Mouse (Mus musculus) kidney, embryonic 16.5 days (tissue): Measurements from ENCODE around the gene Tmem14a. TPM values are rescaled to one million over a fixed set of nuclear protein-coding genes. Genes with fewer than 3 reads are reported as not detected.
A peak's percentile ranks its signal among the peaks of the same experiment; 100 is the strongest.

ENCODE experiments used
- ATAC-seq: fragments of 200-750 bp; cut with Nextera tagmentation; 2 replicates; pipeline ENCODE4 v1.8.0; 2017; ENCODE audit warnings: moderate TSS enrichment; ENCODE audit not compliant: low FRiP score, low TSS enrichment
- H3K27ac ChIP-seq: fragments of 300-500 bp; sonication (generic); 2 replicates; pipeline ENCODE4 v1.5.1; 2014; ENCODE audit warnings: low read length
- H3K27me3 ChIP-seq: fragments of 300-500 bp; sonication (generic); 2 replicates; pipeline ENCODE4 v1.6.1; 2014; ENCODE audit warnings: low read length, control low read depth, mixed read lengths; ENCODE audit not compliant: insufficient read depth
- H3K36me3 ChIP-seq: fragments of 300-500 bp; sonication (generic); 2 replicates; pipeline ENCODE4 v1.6.1; 2014; ENCODE audit warnings: low read length, control low read depth, mixed read lengths; ENCODE audit not compliant: insufficient read depth
- H3K4me1 ChIP-seq: fragments of 300-500 bp; sonication (generic); 2 replicates; pipeline ENCODE4 v1.6.1; 2014; ENCODE audit warnings: low read length, control low read depth, mixed read lengths; ENCODE audit not compliant: insufficient read depth
- H3K4me2 ChIP-seq: fragments of 300-500 bp; sonication (generic); replicated peaks from 2 replicates; pipeline ENCODE4 v1.6.1; 2014; ENCODE audit warnings: low read depth, low read length
- H3K4me3 ChIP-seq: fragments of 300-500 bp; sonication (generic); 2 replicates; pipeline ENCODE4 v1.5.1; 2014; ENCODE audit warnings: mild to moderate bottlenecking, low read length
- H3K9ac ChIP-seq: fragments of 300-500 bp; sonication (generic); replicated peaks from 2 replicates; pipeline ENCODE4 v1.6.1; 2014; ENCODE audit warnings: low read length
- H3K9me3 ChIP-seq: fragments of 300-500 bp; sonication (generic); 2 replicates; pipeline ENCODE4 v1.6.1; 2016; ENCODE audit warnings: low read length, control low read depth
- WGBS: fragments of 180-500 bp; shearing (Covaris S2); extraction: QIAGEN DNeasy Blood & Tissue Kit; methylation state at CpG from one replicate; pipeline ENCODE4 v1.1.7; 2014; 5-methylcytosine and 5-hydroxymethylcytosine counted together
- polyA plus RNA-seq: library from polyadenylated mRNA; unstranded; fragments of >200 nt; fragmentation: Nextera tagmentation; extraction: Ambion mirVana; gene quantifications from 2 replicates; pipeline ENCODE4 v1.2.1, GENCODE M21; 2015

The Tmem14a gene
- polyA plus RNA-seq, 1 experiment from 2014 or later = 11.8 TPM

GRCm38 (mm10) chr1:21232516-21232915 is 14.1 kb downstream of the Tmem14a start:
- Histone ChIP-seq H3K27me3 (no peaks in the 10 kb centered on the region), H3K4me3 (no peak overlapping the region), H3K9me3 (no peaks in the 10 kb centered on the region), H3K9ac (no peak overlapping the region), H3K4me2 (no peak overlapping the region), H3K27ac (no peak overlapping the region), H3K4me1 (0 out of 2 replicates have a peak, but pooled peaks cover 5% of the 10 kb centered on the region), H3K36me3 (no peaks in the 10 kb centered on the region)
- 70% methylated on average over 1 of the region's 1 CpGs for WGBS
- ATAC-seq = no peak

GRCm38 (mm10) chr1:21235359-21235758 is 17.0 kb downstream of the Tmem14a start:
- no peak for ATAC-seq
- WGBS = 88% methylated on average over 6 of the region's 6 CpGs

DNA sequence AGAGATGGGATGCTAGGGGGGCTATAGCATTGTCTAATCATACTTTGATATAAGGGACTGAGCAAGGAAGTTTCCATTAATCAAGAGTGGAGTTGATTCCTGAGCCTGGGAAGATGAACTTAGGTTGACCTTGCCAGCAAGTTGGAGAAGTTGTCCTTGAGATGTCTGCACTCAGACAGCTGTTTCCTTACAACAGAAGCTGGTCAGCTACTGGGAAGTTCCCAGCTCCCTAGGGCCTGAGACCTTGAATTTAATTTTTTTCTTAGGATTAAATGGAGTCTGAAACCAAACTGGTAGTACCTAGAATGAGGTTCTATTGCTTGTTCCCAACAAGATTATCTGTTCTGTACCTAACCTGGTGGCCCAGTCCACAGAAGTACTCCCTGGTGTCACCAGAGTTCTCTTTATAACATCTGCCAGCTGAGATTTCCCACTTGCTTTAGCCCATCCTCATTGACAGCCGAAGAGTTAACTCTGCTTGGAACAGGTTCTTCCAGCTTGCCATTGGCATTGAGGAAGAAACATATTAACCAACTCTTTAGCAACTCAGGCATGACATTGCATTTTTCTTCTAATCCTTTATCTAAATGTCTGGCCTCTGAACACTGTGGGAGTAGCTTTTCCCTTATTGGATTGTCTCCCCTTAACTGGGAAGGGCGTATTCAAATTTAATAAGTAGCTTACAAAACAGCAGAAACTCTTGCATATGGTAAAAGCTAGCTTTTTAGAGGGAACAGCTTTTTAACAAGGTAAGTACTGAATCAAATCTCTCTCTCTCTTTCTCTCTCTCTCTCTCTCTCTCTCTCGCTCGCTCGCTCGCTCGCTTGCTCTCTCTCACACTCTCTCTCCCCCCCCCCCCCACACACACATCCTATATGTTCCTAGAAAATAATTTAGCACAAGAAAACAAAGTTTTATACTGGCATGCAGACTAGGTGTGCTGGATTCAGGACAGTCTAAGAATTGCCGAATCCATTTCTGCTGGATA is 21.8 kb downstream of the Tmem14a start, which contains the start of gene Gsta3:
Gene Gsta3 (plus strand): TSS at position 679 of the 988 bp plus-strand sequence.
- H3K4me3 ChIP-seq = no peak within 1 kb of the TSS
- H3K27ac ChIP-seq = peak within 1 kb of the TSS; percentile 55
- WGBS = 57% methylated on average over 6 of the region's 8 CpGs
- no peak within 1 kb of the TSS for H3K9ac ChIP-seq
- H3K9me3 ChIP-seq = no peaks in the 10 kb centered on the region
- peak within 1 kb of the TSS; percentile 33 for H3K4me2 ChIP-seq
- no peaks in the 10 kb centered on the region for H3K36me3 ChIP-seq
- H3K27me3 ChIP-seq = no peaks in the 10 kb centered on the region
- peak; percentile 89 for ATAC-seq
- peaks cover 7% of the 10 kb centered on the region for H3K4me1 ChIP-seq

More at GRCm38 (mm10) chr1:21235359-21235758, 17.0 kb downstream of the Tmem14a start:
- no peaks in the 10 kb centered on the region for H3K27me3 ChIP-seq
- H3K9ac ChIP-seq = no peak overlapping the region
- H3K27ac ChIP-seq = no peak overlapping the region
- H3K9me3 ChIP-seq = no peaks in the 10 kb centered on the region
- peaks cover 12% of the 10 kb centered on the region for H3K4me1 ChIP-seq
- no peak overlapping the region for H3K4me3 ChIP-seq
- H3K4me2 ChIP-seq = no peak overlapping the region
- H3K36me3 ChIP-seq = no peaks in the 10 kb centered on the region

DNA sequence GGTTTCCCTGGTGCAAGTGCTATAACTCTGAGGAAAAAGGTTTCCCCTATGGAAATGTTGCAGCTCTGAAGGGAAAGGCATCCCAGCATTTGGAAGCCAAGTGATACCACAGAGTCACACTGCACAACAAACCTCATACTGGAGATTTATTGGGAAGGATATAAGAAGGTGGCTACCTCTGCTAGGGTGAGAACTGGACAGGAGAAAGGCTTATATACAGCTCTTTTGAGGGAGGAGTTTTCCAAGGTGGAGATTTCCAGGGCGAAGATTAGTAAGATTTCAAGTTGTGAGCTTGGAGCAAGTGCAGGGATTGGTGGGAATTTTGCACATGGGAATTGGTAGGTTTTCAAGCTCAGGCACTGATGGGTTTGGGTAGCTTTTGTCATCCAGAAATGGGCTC is 22.7 kb downstream of the Tmem14a start:
- peaks cover 7% of the 10 kb centered on the region for H3K4me1 ChIP-seq
- ATAC-seq = no peak
- no peak overlapping the region for H3K9ac ChIP-seq
- peak overlapping the region; percentile 5; the same call in 1 of the 2 replicates for H3K4me2 ChIP-seq
- no peaks in the 10 kb centered on the region for H3K9me3 ChIP-seq
- WGBS = 78% methylated on average over 1 of the region's 1 CpGs
- no peak overlapping the region for H3K27ac ChIP-seq
- H3K27me3 ChIP-seq = no peaks in the 10 kb centered on the region
- H3K36me3 ChIP-seq = no peaks in the 10 kb centered on the region
- H3K4me3 ChIP-seq = no peak overlapping the region

DNA sequence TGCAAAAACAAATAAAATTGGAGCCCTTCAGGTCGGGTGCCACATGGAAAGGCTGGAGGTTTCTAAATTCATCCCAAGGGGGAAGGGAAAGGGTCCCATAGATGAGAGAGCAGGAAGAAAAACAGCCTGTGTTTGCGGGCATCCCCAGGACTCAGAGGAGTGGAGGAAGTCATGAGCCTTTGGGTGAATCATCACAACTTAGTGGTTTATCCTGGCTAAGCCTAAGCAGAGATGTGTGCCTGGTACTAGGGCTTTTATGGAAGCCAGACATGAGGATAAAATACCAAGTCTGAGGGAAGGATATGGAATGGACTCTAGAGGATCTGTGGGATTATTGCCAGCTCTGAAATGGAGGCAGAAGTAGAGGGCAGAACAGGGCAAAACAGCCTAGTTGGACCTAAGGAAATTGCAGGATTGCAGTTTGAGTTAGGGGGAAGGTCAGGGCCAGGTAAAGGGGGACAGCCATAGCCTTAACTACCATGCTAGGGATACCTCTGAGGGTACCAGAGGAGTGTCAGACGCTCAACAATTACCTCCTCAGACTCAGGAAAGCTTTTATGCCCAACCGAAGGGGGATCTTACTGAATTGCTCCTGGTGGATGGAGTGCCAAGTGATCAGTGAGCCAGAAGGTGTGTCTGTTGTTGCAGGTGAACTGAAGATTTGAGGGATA is 26.1 kb downstream of the Tmem14a start:
- no peaks in the 10 kb centered on the region for H3K27me3 ChIP-seq
- no peak overlapping the region for H3K27ac ChIP-seq
- H3K9ac ChIP-seq = no peak overlapping the region
- H3K4me1 ChIP-seq = peaks cover 7% of the 10 kb centered on the region
- H3K4me3 ChIP-seq = no peak overlapping the region
- H3K36me3 ChIP-seq = no peaks in the 10 kb centered on the region
- ATAC-seq = no peak
- no peaks in the 10 kb centered on the region for H3K9me3 ChIP-seq
- 66% methylated on average over 4 of the region's 4 CpGs for WGBS
- H3K4me2 ChIP-seq = no peak overlapping the region

DNA sequence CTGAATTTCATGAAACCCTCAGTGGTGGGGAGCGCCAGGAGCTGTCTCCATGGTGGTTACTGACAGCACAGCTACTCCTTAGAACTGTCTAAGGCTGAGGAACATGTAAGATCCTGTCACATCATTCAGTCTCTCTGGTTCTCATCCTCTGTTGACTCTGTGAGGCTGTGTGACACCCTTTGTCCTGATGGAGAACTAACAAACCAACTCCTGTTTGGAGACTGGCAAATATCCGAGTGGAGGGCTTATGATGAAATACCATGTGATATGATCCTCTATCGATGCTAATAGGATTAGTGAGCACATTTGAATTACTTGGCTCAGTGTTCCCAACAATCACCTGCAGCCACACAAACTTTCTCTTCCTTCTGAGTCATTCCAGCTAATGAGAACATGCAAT is 27.8 kb downstream of the Tmem14a start:
- no peaks in the 10 kb centered on the region for H3K9me3 ChIP-seq
- ATAC-seq = no peak
- H3K36me3 ChIP-seq = no peaks in the 10 kb centered on the region
- H3K4me1 ChIP-seq = no peaks in the 10 kb centered on the region
- H3K27me3 ChIP-seq = no peaks in the 10 kb centered on the region
- H3K9ac ChIP-seq = no peak overlapping the region
- 85% methylated on average over 3 of the region's 3 CpGs for WGBS
- H3K4me2 ChIP-seq = no peak overlapping the region
- H3K27ac ChIP-seq = no peak overlapping the region
- no peak overlapping the region for H3K4me3 ChIP-seq

DNA sequence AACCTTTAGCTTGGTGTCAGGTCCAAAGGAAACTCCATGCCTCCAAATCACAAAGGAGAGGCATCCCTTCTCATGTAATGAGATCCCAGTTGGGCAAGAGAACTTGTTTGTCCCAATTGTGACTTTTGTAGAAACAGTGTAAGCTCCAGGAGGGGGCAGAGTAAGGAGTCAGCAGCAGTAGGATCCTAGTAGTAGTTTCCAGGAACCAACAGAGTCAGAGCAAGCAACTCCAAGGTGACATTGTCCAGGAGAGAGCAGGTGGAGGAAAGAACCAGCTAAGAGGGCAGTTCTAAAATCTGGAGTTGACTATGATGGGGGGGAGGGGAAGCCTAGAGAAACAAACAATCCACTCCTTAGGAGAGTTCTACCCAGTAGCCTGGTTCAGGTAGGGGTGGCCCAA is 29.5 kb downstream of the Tmem14a start:
- Histone ChIP-seq H3K4me3 (no peak overlapping the region), H3K27ac (no peak overlapping the region), H3K9ac (no peak overlapping the region), H3K9me3 (no peaks in the 10 kb centered on the region), H3K4me2 (no peak overlapping the region), H3K27me3 (no peaks in the 10 kb centered on the region), H3K4me1 (no peaks in the 10 kb centered on the region), H3K36me3 (no peaks in the 10 kb centered on the region)
- no peak for ATAC-seq

DNA sequence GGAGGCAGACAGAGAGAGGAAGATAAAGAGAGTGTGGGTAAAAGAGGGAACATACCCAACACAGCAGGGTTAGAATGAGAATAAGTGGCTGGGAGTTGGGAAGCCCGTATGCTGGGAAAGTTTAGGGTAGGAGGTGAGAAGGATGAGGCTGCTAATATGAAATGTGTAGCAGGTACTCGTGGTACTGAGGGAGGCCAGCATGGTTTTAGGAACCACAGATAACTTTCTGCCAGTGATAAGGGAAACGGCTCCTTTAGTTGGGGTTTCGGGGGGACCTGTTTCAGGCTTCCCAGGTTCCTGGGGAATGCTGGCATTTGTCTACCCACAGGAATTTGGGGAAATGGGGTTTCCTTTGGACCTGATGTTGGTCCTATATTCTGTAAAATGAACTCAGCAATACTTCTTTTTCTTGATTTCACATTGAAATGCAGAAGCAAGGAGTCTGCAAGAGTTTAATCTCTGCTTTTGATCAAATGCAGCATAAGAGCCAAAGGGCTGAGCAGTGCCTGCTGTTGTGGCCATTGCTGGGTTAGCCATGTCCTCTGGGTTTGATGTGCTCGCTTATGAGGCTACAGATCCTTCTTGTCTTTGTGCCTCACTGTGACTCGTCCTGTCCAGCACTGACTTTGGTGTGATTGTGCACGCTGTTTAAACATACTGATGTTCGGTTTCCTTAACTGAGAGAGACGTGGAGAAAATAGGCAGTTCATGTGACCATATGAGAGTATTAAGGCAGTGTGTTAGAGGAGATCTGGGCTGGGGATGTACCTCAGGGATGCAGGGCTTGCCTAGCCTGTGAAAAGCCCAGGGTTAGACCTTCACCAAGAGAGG is 30.4 kb downstream of the Tmem14a start:
- Histone ChIP-seq H3K9me3 (no peaks in the 10 kb centered on the region), H3K27me3 (no peaks in the 10 kb centered on the region), H3K27ac (no peak overlapping the region), H3K4me2 (no peak overlapping the region), H3K4me1 (no peaks in the 10 kb centered on the region), H3K36me3 (no peaks in the 10 kb centered on the region), H3K4me3 (no peak overlapping the region), H3K9ac (no peak overlapping the region)
- ATAC-seq = no peak
- 86% methylated on average over 9 of the region's 9 CpGs for WGBS

DNA sequence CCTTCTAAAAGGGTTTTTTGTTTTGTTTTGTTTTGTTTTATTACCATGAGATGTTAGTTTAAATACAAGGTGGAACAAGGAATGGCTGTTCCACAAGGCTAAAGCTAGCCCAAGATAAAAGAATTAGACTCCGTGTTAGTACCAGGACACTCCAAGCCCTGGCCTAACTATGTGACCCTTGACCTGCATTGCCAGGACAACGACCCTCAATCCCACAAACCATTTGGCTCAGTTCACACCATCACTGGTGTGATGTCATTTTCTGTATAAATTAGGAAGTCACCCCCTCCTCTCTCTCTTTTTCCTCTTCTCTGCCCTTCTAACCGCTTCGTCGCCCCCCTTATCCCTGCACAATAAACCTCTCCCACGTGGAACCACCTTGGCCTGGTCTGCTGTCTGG is 33.3 kb downstream of the Tmem14a start:
- Histone ChIP-seq H3K36me3 (no peaks in the 10 kb centered on the region), H3K4me3 (no peak overlapping the region), H3K9ac (no peak overlapping the region), H3K4me1 (no peaks in the 10 kb centered on the region), H3K27ac (no peak overlapping the region), H3K27me3 (no peaks in the 10 kb centered on the region), H3K4me2 (no peak overlapping the region), H3K9me3 (no peaks in the 10 kb centered on the region)
- WGBS = 51% methylated on average over 6 of the region's 6 CpGs
- ATAC-seq = no peak
